Mouse (Mus musculus): Measurements from ENCODE around the gene Sgk1.

The Sgk1 gene

GRCm38 (mm10) chr10:21916301-21917071 is 34.5 kb downstream of the Sgk1 start:
- in situ Hi-C loops (cut with MboI, MseI), result no loop called here

GRCm38 (mm10) chr10:21918016-21918749 is 36.2 kb downstream of the Sgk1 start:
- in situ Hi-C loops (cut with MboI, MseI), result no loop called here

- in situ Hi-C loops (cut with MboI, MseI), result no loop called here
Observed at GRCm38 (mm10) chr10:21918750-21919145, 36.8 kb downstream of the Sgk1 start.

DNA sequence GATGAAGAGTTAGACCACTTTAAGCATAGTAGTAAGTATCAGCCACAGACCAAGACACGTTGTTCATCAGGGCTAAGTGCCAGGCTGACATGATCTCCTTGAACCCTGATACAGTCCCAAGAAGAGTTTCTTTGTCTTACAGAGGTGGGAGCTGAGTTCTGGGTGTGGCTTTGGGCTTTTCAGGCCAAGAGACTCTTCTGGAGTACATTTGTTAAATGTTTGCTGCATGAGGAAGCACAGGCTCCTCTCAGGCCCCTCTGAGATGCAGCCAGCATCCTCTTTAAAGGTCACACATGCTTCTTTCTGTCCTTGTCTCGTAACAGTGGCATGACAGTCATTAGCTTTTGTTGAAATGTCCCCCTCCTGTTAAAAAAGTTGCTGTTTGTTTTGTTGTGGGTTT is 38.6 kb downstream of the Sgk1 start:
- in situ Hi-C loops (cut with MboI, MseI), result no loop called here

DNA sequence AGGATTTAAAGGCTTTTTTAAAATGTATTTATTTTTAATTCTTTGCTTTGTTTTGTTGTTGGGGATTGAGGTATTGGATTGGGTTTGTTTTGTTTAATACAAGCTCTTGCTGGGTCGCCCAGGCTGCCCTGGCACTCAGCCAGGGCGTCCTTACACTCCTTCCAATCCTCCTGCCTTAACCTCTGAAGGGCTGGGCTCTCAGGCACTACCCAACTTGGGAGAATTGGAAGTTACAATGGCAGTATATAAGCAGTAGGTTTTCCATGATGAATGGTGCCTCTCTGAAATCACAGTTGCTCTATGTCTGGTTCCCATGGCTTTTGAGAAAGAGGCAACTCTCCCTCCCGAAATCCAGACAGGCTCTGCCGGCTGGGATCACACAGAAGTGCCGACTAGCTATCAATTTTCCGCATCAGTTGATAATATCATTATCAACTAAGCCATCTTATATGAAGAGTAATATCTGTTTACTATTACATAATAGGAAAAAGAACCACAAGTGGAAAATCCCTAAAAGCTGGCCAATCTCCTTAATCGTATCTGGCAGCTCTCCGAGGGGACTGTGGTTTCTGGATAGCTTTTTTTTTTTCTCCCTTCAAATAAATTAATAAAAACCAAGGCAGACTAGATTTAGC is 40.8 kb downstream of the Sgk1 start:
- in situ Hi-C loops (cut with MboI, MseI), result no loop called here

DNA sequence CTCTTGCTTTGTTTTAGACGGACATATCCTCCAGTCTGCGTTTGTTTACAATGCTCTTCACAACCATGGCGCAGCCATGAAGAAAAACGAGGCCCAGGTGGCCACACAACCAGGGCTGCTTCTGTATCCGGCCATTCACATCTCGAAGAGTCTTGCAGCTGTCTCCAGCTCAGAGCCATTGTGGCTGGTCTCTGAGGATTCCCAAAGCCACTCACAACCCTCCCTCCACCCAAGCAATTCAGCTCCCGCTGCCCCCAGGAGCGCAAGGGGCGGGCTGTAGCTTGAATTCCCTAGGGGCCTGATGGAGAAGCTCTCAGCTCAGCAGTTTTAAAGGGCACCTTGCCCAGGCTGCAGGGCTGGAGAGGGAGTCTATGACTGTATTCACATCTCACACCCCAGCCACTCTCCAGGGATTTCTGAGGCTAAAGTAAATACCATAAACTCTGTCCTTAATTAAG is 41.5 kb downstream of the Sgk1 start:
- in situ Hi-C loops (cut with MboI, MseI), result no loop called here

- in situ Hi-C loops (cut with MboI, MseI), result no loop called here
Observed at GRCm38 (mm10) chr10:21924051-21924720, 42.2 kb downstream of the Sgk1 start.

- in situ Hi-C loops (cut with MboI, MseI), result no loop called here
Observed at GRCm38 (mm10) chr10:21926941-21927340, 45.0 kb downstream of the Sgk1 start.

DNA sequence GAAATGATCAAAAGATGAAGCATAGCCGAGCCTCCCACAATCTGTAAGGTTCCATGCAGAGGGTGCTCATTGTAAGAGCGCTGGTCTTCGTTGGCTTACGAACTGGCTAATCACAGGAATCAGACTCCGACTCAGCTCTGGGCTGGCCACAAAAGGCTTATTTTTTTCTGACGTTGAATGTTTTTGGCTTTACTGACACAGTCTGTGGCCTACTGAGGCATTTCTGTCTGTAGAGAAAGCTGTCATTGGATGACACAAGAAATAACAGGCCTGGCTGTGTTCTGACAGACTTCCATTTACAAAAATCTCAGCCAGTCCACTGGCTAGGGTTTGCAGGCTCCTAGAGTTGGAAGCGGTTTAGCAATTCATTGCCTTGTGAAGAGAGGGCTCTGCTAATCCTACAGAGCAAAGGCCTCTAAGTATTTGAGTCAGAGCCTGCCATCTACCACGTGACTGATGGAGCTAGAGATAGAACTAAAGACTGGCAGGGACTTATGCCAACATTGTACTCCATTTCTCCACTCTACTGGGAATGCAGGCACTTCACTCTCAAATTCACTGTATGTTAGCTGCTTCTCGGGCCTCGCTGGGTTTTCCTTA is 48.9 kb downstream of the Sgk1 start:
- in situ Hi-C loops (cut with MboI, MseI), result no loop called here

DNA sequence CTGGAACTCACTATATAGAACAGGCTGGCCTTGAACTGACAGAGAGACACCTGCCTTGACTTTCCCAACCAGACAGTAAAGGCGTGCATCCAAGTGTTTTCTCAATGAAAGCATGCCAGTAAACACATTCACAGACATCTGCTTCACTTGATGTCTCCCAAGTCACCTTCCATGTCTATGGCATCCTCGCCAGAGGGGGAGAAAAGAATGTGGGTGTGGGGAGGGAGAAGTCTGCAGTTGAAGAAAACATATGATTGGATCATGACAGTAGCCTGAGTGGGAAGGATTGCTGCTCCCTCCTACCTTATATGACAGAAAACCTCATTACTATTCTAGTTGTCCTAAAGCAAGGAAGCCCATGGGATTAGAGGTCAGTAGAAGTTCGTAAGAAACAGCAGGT is 50.8 kb downstream of the Sgk1 start:
- in situ Hi-C loops (cut with MboI, MseI), result no loop called here

DNA sequence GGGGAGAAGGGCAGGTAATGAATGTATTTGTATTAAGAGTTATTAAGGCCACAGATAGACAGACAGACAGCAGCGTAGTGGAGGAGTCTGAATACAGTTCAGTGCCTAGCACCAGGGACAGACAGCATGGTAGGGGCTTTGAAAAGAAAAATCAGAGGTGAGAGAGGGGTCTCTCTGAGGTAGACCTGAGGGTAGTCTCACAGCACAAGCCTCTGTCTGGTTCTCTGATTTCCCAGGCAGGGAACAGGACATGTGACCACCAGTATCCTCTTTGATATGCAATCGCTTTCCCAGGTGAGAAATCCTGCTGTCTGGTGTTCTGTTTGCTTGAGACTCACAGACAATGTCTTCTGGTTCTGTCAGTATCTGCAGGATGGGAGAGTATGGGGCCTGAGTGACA is 52.8 kb downstream of the Sgk1 start:
- in situ Hi-C loops (cut with MboI, MseI), result no loop called here

DNA sequence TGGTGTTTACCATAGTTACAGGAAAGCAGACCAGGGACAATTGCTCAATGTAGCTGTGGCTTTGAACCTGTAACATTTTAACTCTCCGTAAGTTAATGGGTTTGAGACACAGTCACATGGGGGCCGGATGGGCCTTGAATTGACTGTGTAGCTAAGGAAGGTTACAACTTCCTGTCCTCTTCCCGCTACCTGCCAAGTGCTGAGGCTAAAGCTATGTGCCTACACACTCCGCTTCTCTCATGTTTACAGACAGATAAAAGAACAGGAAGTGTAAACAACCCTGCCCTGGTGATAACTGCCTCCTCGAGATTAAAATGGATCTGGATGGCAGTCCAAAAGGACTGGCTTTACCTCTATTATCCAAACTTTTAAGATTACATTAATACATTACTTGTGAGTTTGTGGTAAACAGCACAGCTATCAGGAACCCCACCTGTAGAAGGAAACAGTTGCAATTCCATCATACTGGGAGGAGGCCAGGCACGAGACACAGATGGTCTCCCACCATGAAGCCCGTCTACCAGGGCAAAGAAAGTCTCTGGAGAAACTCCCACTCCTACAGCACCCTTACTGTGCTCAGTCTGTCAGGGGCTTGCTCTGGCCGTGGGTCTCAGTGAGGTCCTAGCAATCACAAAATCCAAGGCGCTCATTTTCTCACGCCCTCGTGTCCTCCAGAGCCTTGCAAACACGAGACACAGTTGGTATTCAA is 54.7 kb downstream of the Sgk1 start:
- in situ Hi-C loops (cut with MboI, MseI), result no loop called here

DNA sequence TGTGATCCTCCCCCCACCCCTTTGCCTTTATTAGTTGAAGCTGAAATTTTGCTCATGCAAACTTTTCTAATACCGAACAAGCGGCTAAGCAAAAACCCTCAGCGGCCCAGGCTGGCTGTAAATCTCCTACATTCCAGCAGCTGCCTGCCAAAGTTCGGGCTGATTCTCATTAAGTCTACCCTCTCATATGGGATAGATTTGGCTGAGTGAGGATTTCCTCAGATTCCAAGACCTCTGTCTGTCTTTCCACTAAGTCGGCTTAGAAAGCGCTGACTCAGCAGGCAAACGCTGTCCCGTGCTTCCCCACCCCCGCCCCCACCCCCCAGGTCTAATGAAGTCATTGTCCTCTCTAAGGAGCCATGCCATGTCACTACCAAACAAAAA is 55.2 kb downstream of the Sgk1 start:
- in situ Hi-C loops (cut with MboI, MseI), result no loop called here

DNA sequence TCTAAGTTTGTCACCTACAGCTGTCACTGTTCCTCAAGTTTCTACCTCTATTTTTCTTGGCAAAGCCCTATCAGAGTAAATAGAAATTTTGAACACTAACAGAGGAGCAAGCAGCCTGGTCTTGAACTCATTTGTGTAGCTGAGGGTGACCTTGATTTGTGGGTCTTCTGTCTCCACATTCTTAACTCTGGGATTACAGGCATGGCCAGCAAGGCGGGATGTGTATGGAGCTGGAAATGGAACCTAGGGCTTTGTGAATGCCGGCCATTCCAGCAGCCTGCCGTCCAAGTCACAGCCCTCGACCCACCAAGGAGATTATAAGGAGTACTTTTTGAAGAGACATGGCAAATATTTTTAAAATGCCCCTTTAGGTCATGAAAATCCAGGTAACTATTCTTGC is 56.2 kb downstream of the Sgk1 start:
- in situ Hi-C loops (cut with MboI, MseI), result no loop called here

- in situ Hi-C loops (cut with MboI, MseI), result no loop called here
Observed at GRCm38 (mm10) chr10:21941235-21941634, 59.3 kb downstream of the Sgk1 start.

DNA sequence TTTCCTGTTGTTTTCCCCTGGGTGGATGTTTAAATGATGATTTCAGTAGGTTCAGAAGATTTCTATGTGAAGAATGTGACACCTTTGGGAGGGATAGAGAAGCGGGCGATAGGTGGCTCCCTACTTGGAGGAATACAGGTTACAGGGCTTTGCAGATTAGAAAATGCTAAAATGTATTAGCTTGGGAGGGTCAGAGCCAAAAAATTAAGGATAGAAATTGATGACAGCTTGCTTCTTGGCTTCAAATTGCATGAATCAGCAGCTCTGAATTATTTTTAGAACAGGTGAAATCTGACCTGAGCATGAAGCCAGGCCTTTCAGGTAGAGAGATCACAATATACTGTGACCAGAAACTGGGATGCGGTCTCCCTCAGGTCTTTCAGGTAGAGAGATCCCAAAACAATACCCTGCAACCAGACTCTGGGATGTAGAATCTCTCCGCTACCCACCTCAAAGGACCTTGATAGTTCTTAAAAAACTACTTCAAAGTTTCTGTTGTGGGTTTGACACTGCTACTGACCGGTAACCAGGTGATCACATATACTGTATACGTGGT is 61.2 kb downstream of the Sgk1 start:
- in situ Hi-C loops (cut with MboI, MseI), result no loop called here

DNA sequence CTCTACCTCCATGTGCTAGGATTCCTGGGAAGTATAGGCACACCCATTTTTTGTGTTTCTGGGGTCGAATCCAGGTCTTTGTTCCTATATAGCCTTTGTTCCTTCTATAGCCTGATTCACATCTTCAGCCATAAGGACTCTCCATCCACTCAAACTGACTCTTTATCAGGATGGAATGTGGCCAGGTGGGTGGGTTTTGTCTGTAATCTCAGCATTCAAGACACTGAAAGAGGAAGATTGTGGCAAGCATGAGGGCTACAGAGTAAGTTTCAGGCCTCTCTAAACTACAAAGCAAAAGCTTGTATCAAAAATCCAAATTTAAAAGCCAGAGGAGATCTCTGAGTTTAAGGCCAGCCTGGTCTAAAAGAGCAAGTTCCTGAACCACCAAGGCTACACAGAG is 63.2 kb downstream of the Sgk1 start:
- in situ Hi-C loops (cut with MboI, MseI), result no loop called here

GRCm38 (mm10) chr10:21946751-21947351 is 64.9 kb downstream of the Sgk1 start:
- in situ Hi-C loops (cut with MboI, MseI), result no loop called here

- in situ Hi-C loops (cut with MboI, MseI), result no loop called here
Observed at GRCm38 (mm10) chr10:21952520-21952919, 70.5 kb downstream of the Sgk1 start.

DNA sequence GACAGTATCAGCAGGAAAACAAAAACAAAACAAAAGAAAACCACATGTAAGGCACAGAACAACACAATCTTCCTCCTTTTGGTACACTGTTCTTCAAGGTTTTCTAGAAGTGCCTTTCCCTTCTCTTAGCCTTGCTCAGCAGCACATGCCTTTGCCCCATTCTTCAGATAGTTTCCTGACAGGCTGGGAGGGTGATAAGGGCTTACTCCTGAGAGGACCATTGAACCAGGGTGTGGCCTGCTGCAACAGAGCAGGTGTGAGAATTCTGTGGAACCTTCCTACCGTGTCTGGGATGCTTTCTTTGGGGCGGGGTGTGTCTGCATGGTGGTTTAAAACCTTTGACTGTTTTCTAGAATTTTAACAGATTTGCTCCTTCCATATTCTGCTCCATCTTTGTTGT is 79.1 kb downstream of the Sgk1 start:
- in situ Hi-C loops (cut with MboI, MseI), result no loop called here
